Mouse (Mus musculus): ENCODE data around the gene Npas2. TPM values are rescaled to one million over a fixed set of nuclear protein-coding genes. Genes with fewer than 3 reads are reported as not detected.

The Npas2 gene
- polyA plus RNA-seq, 1 experiment from 2014 or later: 0.05 TPM

DNA sequence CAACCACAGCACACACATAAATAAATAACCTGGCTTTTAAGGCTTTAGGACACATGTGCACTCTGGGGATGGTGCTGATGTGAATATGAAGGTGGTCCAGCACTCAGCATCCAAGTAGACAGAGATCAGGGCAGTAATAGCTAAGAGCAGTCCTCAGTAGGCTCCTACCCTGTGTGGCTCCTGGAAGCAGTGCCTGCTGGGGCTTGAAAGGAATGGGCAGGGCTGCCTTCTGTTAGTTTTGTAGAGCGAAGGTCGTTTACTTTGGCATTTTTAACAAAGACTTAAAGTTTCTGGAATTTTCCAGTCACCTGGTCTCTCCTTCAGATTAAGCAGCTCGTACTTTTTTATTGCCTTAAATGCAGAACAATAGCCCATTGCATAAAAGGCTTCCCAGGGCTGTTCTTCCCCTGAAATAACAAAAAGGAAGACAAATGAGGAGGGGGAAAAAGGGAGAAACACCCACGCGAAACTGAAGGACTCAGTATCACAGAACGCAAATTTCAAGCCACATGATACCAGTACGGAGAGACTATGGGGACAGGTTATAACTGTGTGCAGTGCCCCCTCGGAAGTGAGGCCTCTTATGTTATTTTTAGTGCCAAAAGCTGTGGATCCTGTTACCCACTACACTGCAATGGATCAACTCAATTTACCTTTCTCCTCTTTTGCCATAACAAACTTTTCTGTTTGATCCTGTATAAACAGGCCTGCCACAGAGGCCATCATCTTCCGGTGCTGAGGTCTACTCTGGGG lies 44.1 kb downstream of the Npas2 start:
- Histone ChIP-seq H3K36me3 (ENCODE audit: control insufficient read depth, insufficient read depth, low read length) (no peaks in the 10 kb centered on the region), H3K9ac (ENCODE audit: low read length) (no peak overlapping the region), H3K4me1 (ENCODE audit: control insufficient read depth, insufficient read depth, low read length) (no peaks in the 10 kb centered on the region), H3K4me3 (ENCODE audit: low read depth, low read length) (no peak overlapping the region), H3K4me2 (no peak overlapping the region), H3K27me3 (ENCODE audit: control insufficient read depth, insufficient read depth, low read length) (no peaks in the 10 kb centered on the region), H3K9me3 (ENCODE audit: control insufficient read depth, low read length) (no peaks in the 10 kb centered on the region), H3K27ac (ENCODE audit: low read depth, low read length) (no peak overlapping the region)
- no peak for DNase-seq (ENCODE audit: low spot score, missing footprints)
- ATAC-seq (ENCODE audit: low FRiP score): no peak
- 74% methylated on average over 9 of the region's 9 CpGs for WGBS

GRCm38 (mm10) chr1:39240860-39241584 lies 47.5 kb downstream of the Npas2 start:
- DNase-seq (ENCODE audit: low spot score, missing footprints) (no peak), ATAC-seq (ENCODE audit: low FRiP score) (no peak)
- H3K9me3 ChIP-seq (ENCODE audit: control insufficient read depth, low read length): no peaks in the 10 kb centered on the region
- WGBS: 87% methylated on average over 6 of the region's 6 CpGs
- no peak overlapping the region for H3K27ac ChIP-seq (ENCODE audit: low read depth, low read length)
- H3K4me3 ChIP-seq (ENCODE audit: low read depth, low read length): no peak overlapping the region
- no peak overlapping the region for H3K4me2 ChIP-seq
- H3K9ac ChIP-seq (ENCODE audit: low read length): no peak overlapping the region
- no peaks in the 10 kb centered on the region for H3K4me1 ChIP-seq (ENCODE audit: control insufficient read depth, insufficient read depth, low read length)
- H3K27me3 ChIP-seq (ENCODE audit: control insufficient read depth, insufficient read depth, low read length): no peaks in the 10 kb centered on the region
- no peaks in the 10 kb centered on the region for H3K36me3 ChIP-seq (ENCODE audit: control insufficient read depth, insufficient read depth, low read length)

DNA sequence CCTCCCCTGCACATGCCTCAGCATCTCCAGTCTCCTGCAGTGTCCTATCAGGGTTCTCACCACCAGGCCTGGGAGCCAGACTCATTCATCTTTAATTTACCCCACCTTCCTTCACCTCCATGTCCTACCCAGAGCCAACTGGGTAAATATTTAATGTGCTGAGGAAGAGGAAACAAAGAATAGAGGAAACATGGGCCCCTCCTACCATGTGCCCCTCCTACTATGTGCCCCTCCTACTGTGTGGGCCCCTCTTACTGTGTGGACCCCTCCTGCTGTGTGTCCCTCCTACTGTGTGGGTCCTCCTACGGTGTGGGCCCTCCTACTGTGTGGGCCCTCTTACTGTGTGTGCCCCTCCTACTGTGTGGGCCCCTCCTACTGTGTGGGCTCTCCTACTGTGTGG lies 51.2 kb downstream of the Npas2 start:
- H3K4me3 ChIP-seq (ENCODE audit: low read depth, low read length): no peak overlapping the region
- no peaks in the 10 kb centered on the region for H3K36me3 ChIP-seq (ENCODE audit: control insufficient read depth, insufficient read depth, low read length)
- no peaks in the 10 kb centered on the region for H3K27me3 ChIP-seq (ENCODE audit: control insufficient read depth, insufficient read depth, low read length)
- DNase-seq (ENCODE audit: low spot score, missing footprints) (no peak), ATAC-seq (ENCODE audit: low FRiP score) (no peak)
- H3K4me1 ChIP-seq (ENCODE audit: control insufficient read depth, insufficient read depth, low read length): no peaks in the 10 kb centered on the region
- no peak overlapping the region for H3K4me2 ChIP-seq
- H3K27ac ChIP-seq (ENCODE audit: low read depth, low read length): no peak overlapping the region
- no peaks in the 10 kb centered on the region for H3K9me3 ChIP-seq (ENCODE audit: control insufficient read depth, low read length)
- H3K9ac ChIP-seq (ENCODE audit: low read length): no peak overlapping the region
- 33% methylated on average over 1 of the region's 1 CpGs for WGBS

DNA sequence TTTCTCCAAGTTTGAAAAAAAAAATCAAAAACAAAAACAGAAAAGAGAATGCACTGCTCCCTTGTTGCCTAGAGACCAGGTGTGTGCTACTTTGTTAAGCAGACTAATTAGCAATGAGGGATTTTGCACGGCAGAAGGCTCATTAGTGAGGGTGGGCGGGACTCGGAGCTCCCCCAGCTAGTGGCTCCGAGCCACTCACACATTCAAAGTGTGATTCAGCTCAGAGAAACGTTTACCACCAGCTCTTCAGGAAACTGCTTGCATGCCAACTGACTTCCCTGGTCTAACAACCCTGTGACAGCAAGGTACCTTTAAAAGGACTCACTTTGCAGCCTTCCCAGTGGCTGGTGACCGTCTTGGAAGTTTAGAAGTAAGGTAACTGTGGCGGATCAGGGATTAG lies 58.1 kb downstream of the Npas2 start:
- no peaks in the 10 kb centered on the region for H3K36me3 ChIP-seq (ENCODE audit: control insufficient read depth, insufficient read depth, low read length)
- H3K4me2 ChIP-seq: no peak overlapping the region
- H3K27ac ChIP-seq (ENCODE audit: low read depth, low read length): no peak overlapping the region
- no peaks in the 10 kb centered on the region for H3K27me3 ChIP-seq (ENCODE audit: control insufficient read depth, insufficient read depth, low read length)
- H3K4me3 ChIP-seq (ENCODE audit: low read depth, low read length): no peak overlapping the region
- no peaks in the 10 kb centered on the region for H3K4me1 ChIP-seq (ENCODE audit: control insufficient read depth, insufficient read depth, low read length)
- no peaks in the 10 kb centered on the region for H3K9me3 ChIP-seq (ENCODE audit: control insufficient read depth, low read length)
- H3K9ac ChIP-seq (ENCODE audit: low read length): no peak overlapping the region
- WGBS: 38% methylated on average over 7 of the region's 7 CpGs
- ATAC-seq (ENCODE audit: low FRiP score) (no peak), DNase-seq (ENCODE audit: low spot score, missing footprints) (no peak)

DNA sequence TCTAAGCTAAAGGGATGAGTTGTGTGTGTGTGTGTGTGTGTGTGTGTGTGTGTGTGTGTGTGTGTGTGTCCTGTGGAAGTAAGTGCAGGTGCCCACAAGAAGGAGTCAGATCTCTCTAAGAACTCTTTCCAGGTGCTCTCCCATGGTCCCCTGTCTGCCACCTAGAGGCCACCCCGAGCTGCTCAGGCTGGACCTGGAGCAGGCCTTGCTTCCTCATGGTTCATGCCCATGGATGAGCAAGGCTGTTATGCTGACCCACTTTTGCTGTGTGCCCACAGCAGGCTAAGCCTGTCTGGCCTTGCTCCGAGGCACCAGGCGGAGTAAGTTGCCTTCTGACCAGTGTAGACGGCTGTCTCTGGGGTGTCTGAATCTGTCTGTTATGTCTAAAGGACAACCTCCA lies 60.2 kb downstream of the Npas2 start:
- Histone ChIP-seq H3K36me3 (ENCODE audit: control insufficient read depth, insufficient read depth, low read length) (no peaks in the 10 kb centered on the region), H3K4me1 (ENCODE audit: control insufficient read depth, insufficient read depth, low read length) (no peaks in the 10 kb centered on the region), H3K27me3 (ENCODE audit: control insufficient read depth, insufficient read depth, low read length) (no peaks in the 10 kb centered on the region), H3K27ac (ENCODE audit: low read depth, low read length) (no peak overlapping the region), H3K9me3 (ENCODE audit: control insufficient read depth, low read length) (no peaks in the 10 kb centered on the region), H3K4me2 (no peak overlapping the region), H3K9ac (ENCODE audit: low read length) (no peak overlapping the region), H3K4me3 (ENCODE audit: low read depth, low read length) (no peak overlapping the region)
- ATAC-seq (ENCODE audit: low FRiP score): no peak
- no peak for DNase-seq (ENCODE audit: low spot score, missing footprints)
- WGBS: 78% methylated on average over 4 of the region's 4 CpGs

GRCm38 (mm10) chr1:39256051-39256450 lies 62.5 kb downstream of the Npas2 start:
- no peak overlapping the region for H3K9ac ChIP-seq (ENCODE audit: low read length)
- WGBS: 91% methylated on average over 9 of the region's 9 CpGs
- H3K27me3 ChIP-seq (ENCODE audit: control insufficient read depth, insufficient read depth, low read length): no peaks in the 10 kb centered on the region
- ATAC-seq (ENCODE audit: low FRiP score) (no peak), DNase-seq (ENCODE audit: low spot score, missing footprints) (no peak)
- H3K4me3 ChIP-seq (ENCODE audit: low read depth, low read length): no peak overlapping the region
- H3K9me3 ChIP-seq (ENCODE audit: control insufficient read depth, low read length): no peaks in the 10 kb centered on the region
- no peak overlapping the region for H3K4me2 ChIP-seq
- H3K36me3 ChIP-seq (ENCODE audit: control insufficient read depth, insufficient read depth, low read length): no peaks in the 10 kb centered on the region
- no peak overlapping the region for H3K27ac ChIP-seq (ENCODE audit: low read depth, low read length)
- no peaks in the 10 kb centered on the region for H3K4me1 ChIP-seq (ENCODE audit: control insufficient read depth, insufficient read depth, low read length)

GRCm38 (mm10) chr1:39256513-39257330 lies 63.2 kb downstream of the Npas2 start:
- no peak for ATAC-seq (ENCODE audit: low FRiP score)
- H3K27ac ChIP-seq (ENCODE audit: low read depth, low read length): no peak overlapping the region

GRCm38 (mm10) chr1:39257331-39257594 lies 63.7 kb downstream of the Npas2 start:
- ATAC-seq (ENCODE audit: low FRiP score) (no peak), DNase-seq (ENCODE audit: low spot score, missing footprints) (no peak)
- Histone ChIP-seq H3K9ac (ENCODE audit: low read length) (no peak overlapping the region), H3K36me3 (ENCODE audit: control insufficient read depth, insufficient read depth, low read length) (no peaks in the 10 kb centered on the region), H3K27ac (ENCODE audit: low read depth, low read length) (no peak overlapping the region), H3K4me1 (ENCODE audit: control insufficient read depth, insufficient read depth, low read length) (no peaks in the 10 kb centered on the region), H3K4me3 (ENCODE audit: low read depth, low read length) (no peak overlapping the region), H3K4me2 (no peak overlapping the region), H3K27me3 (ENCODE audit: control insufficient read depth, insufficient read depth, low read length) (no peaks in the 10 kb centered on the region), H3K9me3 (ENCODE audit: control insufficient read depth, low read length) (no peaks in the 10 kb centered on the region)
- WGBS: 79% methylated on average over 3 of the region's 3 CpGs

More at GRCm38 (mm10) chr1:39256513-39257330, 63.2 kb downstream of the Npas2 start:
- Histone ChIP-seq H3K27me3 (ENCODE audit: control insufficient read depth, insufficient read depth, low read length) (no peaks in the 10 kb centered on the region), H3K36me3 (ENCODE audit: control insufficient read depth, insufficient read depth, low read length) (no peaks in the 10 kb centered on the region), H3K4me3 (ENCODE audit: low read depth, low read length) (no peak overlapping the region), H3K4me2 (no peak overlapping the region), H3K4me1 (ENCODE audit: control insufficient read depth, insufficient read depth, low read length) (no peaks in the 10 kb centered on the region), H3K9me3 (ENCODE audit: control insufficient read depth, low read length) (no peaks in the 10 kb centered on the region), H3K9ac (ENCODE audit: low read length) (no peak overlapping the region)
- 80% methylated on average over 8 of the region's 8 CpGs for WGBS
- no peak for DNase-seq (ENCODE audit: low spot score, missing footprints)

DNA sequence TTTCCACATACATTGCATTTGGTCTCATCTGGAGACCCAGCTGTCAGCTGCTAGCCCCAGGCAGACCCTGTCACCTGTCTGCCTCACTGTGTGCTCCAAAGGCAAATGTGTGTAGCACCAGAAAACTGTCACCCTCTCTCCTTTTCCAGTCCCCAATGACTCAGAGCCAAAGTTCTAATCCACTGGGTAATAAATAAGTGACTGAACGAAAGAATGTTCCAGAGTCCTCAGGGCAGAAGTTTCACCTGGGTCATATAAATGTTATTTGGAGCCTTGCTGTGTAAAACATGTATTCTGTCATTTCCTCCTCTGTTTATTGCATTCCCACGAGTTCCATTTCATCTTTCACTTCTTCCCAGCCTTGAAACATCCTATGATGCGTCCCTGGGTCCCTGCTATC lies 66.1 kb downstream of the Npas2 start:
- Histone ChIP-seq H3K9me3 (ENCODE audit: control insufficient read depth, low read length) (no peaks in the 10 kb centered on the region), H3K27me3 (ENCODE audit: control insufficient read depth, insufficient read depth, low read length) (no peaks in the 10 kb centered on the region), H3K9ac (ENCODE audit: low read length) (no peak overlapping the region), H3K4me3 (ENCODE audit: low read depth, low read length) (no peak overlapping the region), H3K4me1 (ENCODE audit: control insufficient read depth, insufficient read depth, low read length) (no peaks in the 10 kb centered on the region), H3K27ac (ENCODE audit: low read depth, low read length) (no peak overlapping the region), H3K36me3 (ENCODE audit: control insufficient read depth, insufficient read depth, low read length) (no peaks in the 10 kb centered on the region), H3K4me2 (no peak overlapping the region)
- no peak for DNase-seq (ENCODE audit: low spot score, missing footprints)
- ATAC-seq (ENCODE audit: low FRiP score): no peak
- 77% methylated on average over 3 of the region's 3 CpGs for WGBS

Data from midbrain, embryonic 11.5 days (tissue).